Mouse (Mus musculus) liver, adult (tissue): ENCODE measurements around the gene Reln.

Experiments
- GATA4 ChIP-seq: IDR thresholded peaks from 2 replicates; pipeline ENCODE4 v1.6.1; 2014; ENCODE audit warnings: mild to moderate bottlenecking, low read length; ENCODE audit not compliant: insufficient replicate concordance

The Reln gene

GRCm38 (mm10) chr5:22196476-22196875 is 148.0 kb downstream of the Reln start:
- no peak for TF ChIP-seq GATA4

GRCm38 (mm10) chr5:22195352-22195941 is 149.1 kb downstream of the Reln start:
- no peak for TF ChIP-seq GATA4

GRCm38 (mm10) chr5:22191784-22192183 is 152.7 kb downstream of the Reln start:
- no peak for TF ChIP-seq GATA4

- TF ChIP-seq GATA4: no peak
Measured at GRCm38 (mm10) chr5:22190333-22190732, 154.2 kb downstream of the Reln start.

- no peak; the same call in 1 of the 2 replicates for TF ChIP-seq GATA4
Measured at GRCm38 (mm10) chr5:22187599-22187998, 156.9 kb downstream of the Reln start.

- TF ChIP-seq GATA4: no peak
Measured at GRCm38 (mm10) chr5:22176480-22176879, 168.0 kb downstream of the Reln start.

GRCm38 (mm10) chr5:22171336-22171735 is 173.2 kb downstream of the Reln start:
- TF ChIP-seq GATA4: no peak

GRCm38 (mm10) chr5:22164060-22164934 is 180.2 kb downstream of the Reln start:
- no peak for TF ChIP-seq GATA4

GRCm38 (mm10) chr5:22160935-22161334 is 183.6 kb downstream of the Reln start:
- TF ChIP-seq GATA4: no peak

GRCm38 (mm10) chr5:22158754-22159153 is 185.7 kb downstream of the Reln start:
- no peak for TF ChIP-seq GATA4

GRCm38 (mm10) chr5:22153601-22154000 is 190.9 kb downstream of the Reln start:
- no peak for TF ChIP-seq GATA4

GRCm38 (mm10) chr5:22141821-22142220 is 202.7 kb downstream of the Reln start:
- TF ChIP-seq GATA4: no peak

- no peak for TF ChIP-seq GATA4
Measured at GRCm38 (mm10) chr5:22139015-22139414, 205.5 kb downstream of the Reln start.

GRCm38 (mm10) chr5:22134402-22134801 is 210.1 kb downstream of the Reln start:
- TF ChIP-seq GATA4: no peak

GRCm38 (mm10) chr5:22131730-22132522 is 212.6 kb downstream of the Reln start:
- TF ChIP-seq GATA4: no peak

GRCm38 (mm10) chr5:22127583-22127982 is 216.9 kb downstream of the Reln start:
- no peak for TF ChIP-seq GATA4
